Mouse (Mus musculus): ENCODE results near the gene Wtip. TPM values are rescaled to one million over a fixed set of nuclear protein-coding genes. Genes with fewer than 3 reads are reported as not detected.
"Not testable (repeated sequence)": the region's sequence is repeated elsewhere in the genome, so short reads cannot be mapped to it uniquely, and the experiment has no call there.

The Wtip gene
- polyA plus RNA-seq, 1 experiment: 43.3 TPM

GRCm38 (mm10) chr7:34131118-34131517, 1.9 kb downstream of the Wtip start:
- Histone ChIP-seq H3K36me3 (ENCODE audit: control insufficient read depth, insufficient read depth, low read length, poor library complexity, severe bottlenecking) (no peaks in the 10 kb centered on the region), H3K27ac (ENCODE audit: insufficient read depth, low read length) (no peak overlapping the region), H3K4me3 (ENCODE audit: low read depth, low read length) (no peak overlapping the region), H3K27me3 (ENCODE audit: control insufficient read depth, insufficient read depth, low read length, poor library complexity, severe bottlenecking) (no peaks in the 10 kb centered on the region), H3K9ac (ENCODE audit: low read depth, poor library complexity, severe bottlenecking) (no peak overlapping the region), H3K9me3 (replicated peaks; ENCODE audit: control insufficient read depth, insufficient read depth, low read length, poor library complexity, severe bottlenecking) (0 out of 2 replicates have a peak, but pooled peaks cover 3% of the 10 kb centered on the region), H3K4me1 (ENCODE audit: control insufficient read depth, insufficient read depth, low read length) (no peaks in the 10 kb centered on the region)
- TF ChIP-seq CTCF (IDR thresholded peaks at IDR 0.05; ENCODE audit: low read depth, low read length) (no peak), EP300 (IDR thresholded peaks at IDR 0.05; ENCODE audit: insufficient read depth, low read depth, low read length) (no peak), POLR2A (IDR thresholded peaks at IDR 0.05; ENCODE audit: insufficient read depth, low read length) (no peak)

GRCm38 (mm10) chr7:34126291-34126690, 6.8 kb downstream of the Wtip start:
- TF ChIP-seq POLR2A (IDR thresholded peaks at IDR 0.05; ENCODE audit: insufficient read depth, low read length): no peak
- no peak for TF ChIP-seq EP300 (IDR thresholded peaks at IDR 0.05; ENCODE audit: insufficient read depth, low read depth, low read length)
- TF ChIP-seq CTCF (IDR thresholded peaks at IDR 0.05; ENCODE audit: low read depth, low read length): peak; percentile 8
- no peaks in the 10 kb centered on the region for H3K36me3 ChIP-seq (ENCODE audit: control insufficient read depth, insufficient read depth, low read length, poor library complexity, severe bottlenecking)

GRCm38 (mm10) chr7:34125346-34125745, 7.7 kb downstream of the Wtip start:
- Histone ChIP-seq H3K9me3 (replicated peaks; ENCODE audit: control insufficient read depth, insufficient read depth, low read length, poor library complexity, severe bottlenecking) (0 out of 2 replicates have a peak, but pooled peaks cover 3% of the 10 kb centered on the region), H3K4me1 (ENCODE audit: control insufficient read depth, insufficient read depth, low read length) (no peaks in the 10 kb centered on the region), H3K36me3 (ENCODE audit: control insufficient read depth, insufficient read depth, low read length, poor library complexity, severe bottlenecking) (no peaks in the 10 kb centered on the region), H3K4me3 (ENCODE audit: low read depth, low read length) (no peak overlapping the region), H3K27me3 (ENCODE audit: control insufficient read depth, insufficient read depth, low read length, poor library complexity, severe bottlenecking) (no peaks in the 10 kb centered on the region), H3K9ac (ENCODE audit: low read depth, poor library complexity, severe bottlenecking) (no peak overlapping the region), H3K27ac (ENCODE audit: insufficient read depth, low read length) (no peak overlapping the region)
- TF ChIP-seq CTCF (IDR thresholded peaks at IDR 0.05; ENCODE audit: low read depth, low read length): no peak
- no peak for TF ChIP-seq POLR2A (IDR thresholded peaks at IDR 0.05; ENCODE audit: insufficient read depth, low read length)
- TF ChIP-seq EP300 (IDR thresholded peaks at IDR 0.05; ENCODE audit: insufficient read depth, low read depth, low read length): no peak

More at GRCm38 (mm10) chr7:34126291-34126690, 6.8 kb downstream of the Wtip start:
- H3K9me3 ChIP-seq (replicated peaks; ENCODE audit: control insufficient read depth, insufficient read depth, low read length, poor library complexity, severe bottlenecking): 0 out of 2 replicates have a peak, but pooled peaks cover 3% of the 10 kb centered on the region
- H3K27ac ChIP-seq (ENCODE audit: insufficient read depth, low read length): no peak overlapping the region
- H3K27me3 ChIP-seq (ENCODE audit: control insufficient read depth, insufficient read depth, low read length, poor library complexity, severe bottlenecking): no peaks in the 10 kb centered on the region
- no peak overlapping the region for H3K9ac ChIP-seq (ENCODE audit: low read depth, poor library complexity, severe bottlenecking)
- H3K4me1 ChIP-seq (ENCODE audit: control insufficient read depth, insufficient read depth, low read length): no peaks in the 10 kb centered on the region
- no peak overlapping the region for H3K4me3 ChIP-seq (ENCODE audit: low read depth, low read length)

- H3K36me3 ChIP-seq (ENCODE audit: control insufficient read depth, insufficient read depth, low read length, poor library complexity, severe bottlenecking): no peaks in the 10 kb centered on the region; the same call in 1 of the 2 replicates
- H3K27ac ChIP-seq (ENCODE audit: insufficient read depth, low read length): no peak overlapping the region
- H3K9ac ChIP-seq (ENCODE audit: low read depth, poor library complexity, severe bottlenecking): no peak overlapping the region
- H3K9me3 ChIP-seq (replicated peaks; ENCODE audit: control insufficient read depth, insufficient read depth, low read length, poor library complexity, severe bottlenecking): 0 out of 2 replicates have a peak, but pooled peaks cover 3% of the 10 kb centered on the region
- H3K4me1 ChIP-seq (ENCODE audit: control insufficient read depth, insufficient read depth, low read length): no peaks in the 10 kb centered on the region
- no peak overlapping the region for H3K4me3 ChIP-seq (ENCODE audit: low read depth, low read length)
- no peaks in the 10 kb centered on the region for H3K27me3 ChIP-seq (ENCODE audit: control insufficient read depth, insufficient read depth, low read length, poor library complexity, severe bottlenecking)
- TF ChIP-seq EP300 (IDR thresholded peaks at IDR 0.05; ENCODE audit: insufficient read depth, low read depth, low read length) (no peak), POLR2A (IDR thresholded peaks at IDR 0.05; ENCODE audit: insufficient read depth, low read length) (no peak), CTCF (IDR thresholded peaks at IDR 0.05; ENCODE audit: low read depth, low read length) (no peak)
Observed at GRCm38 (mm10) chr7:34122987-34123720, 9.9 kb downstream of the Wtip start.

GRCm38 (mm10) chr7:34120636-34121035, 12.4 kb downstream of the Wtip start:
- not testable (repeated sequence) for H3K27me3 ChIP-seq (ENCODE audit: control insufficient read depth, insufficient read depth, low read length, poor library complexity, severe bottlenecking); H3K4me1 ChIP-seq (ENCODE audit: control insufficient read depth, insufficient read depth, low read length); H3K27ac ChIP-seq (ENCODE audit: insufficient read depth, low read length); H3K9ac ChIP-seq (ENCODE audit: low read depth, poor library complexity, severe bottlenecking); H3K9me3 ChIP-seq (replicated peaks; ENCODE audit: control insufficient read depth, insufficient read depth, low read length, poor library complexity, severe bottlenecking); H3K4me3 ChIP-seq (ENCODE audit: low read depth, low read length)
- H3K36me3 ChIP-seq (ENCODE audit: control insufficient read depth, insufficient read depth, low read length, poor library complexity, severe bottlenecking): peaks cover 11% of the 10 kb centered on the region

- Histone ChIP-seq H3K9me3 (replicated peaks; ENCODE audit: control insufficient read depth, insufficient read depth, low read length, poor library complexity, severe bottlenecking) (no peaks in the 10 kb centered on the region), H3K27me3 (ENCODE audit: control insufficient read depth, insufficient read depth, low read length, poor library complexity, severe bottlenecking) (no peaks in the 10 kb centered on the region), H3K4me3 (ENCODE audit: low read depth, low read length) (no peak overlapping the region), H3K4me1 (ENCODE audit: control insufficient read depth, insufficient read depth, low read length) (no peaks in the 10 kb centered on the region), H3K27ac (ENCODE audit: insufficient read depth, low read length) (no peak overlapping the region), H3K9ac (ENCODE audit: low read depth, poor library complexity, severe bottlenecking) (no peak overlapping the region), H3K36me3 (ENCODE audit: control insufficient read depth, insufficient read depth, low read length, poor library complexity, severe bottlenecking) (peaks cover 26% of the 10 kb centered on the region)
- TF ChIP-seq CTCF (IDR thresholded peaks at IDR 0.05; ENCODE audit: low read depth, low read length): no peak
- no peak for TF ChIP-seq POLR2A (IDR thresholded peaks at IDR 0.05; ENCODE audit: insufficient read depth, low read length)
- no peak for TF ChIP-seq EP300 (IDR thresholded peaks at IDR 0.05; ENCODE audit: insufficient read depth, low read depth, low read length)
Observed at GRCm38 (mm10) chr7:34116601-34117000, 16.5 kb downstream of the Wtip start.
